Mouse (Mus musculus) large intestine, adult 2 months (tissue): ENCODE measurements around the gene Hmgb2. TPM values are rescaled to one million over a fixed set of nuclear protein-coding genes. Genes with fewer than 3 reads are reported as not detected.

ENCODE experiments used
- DNase-seq: peaks from one replicate; pipeline ENCODE4 v3.0.0-alpha.2; 2012; ENCODE audit warnings: low read depth, low spot score
- WGBS: fragments of 180-500 bp; shearing (Covaris S2); methylation state at CpG from one replicate; pipeline ENCODE4 v1.1.7; 2018; 5-methylcytosine and 5-hydroxymethylcytosine counted together
- polyA plus RNA-seq: library from polyadenylated mRNA; depleted of rRNA; stranded (reverse); fragments of >200 nt; gene quantifications from 2 replicates; pipeline ENCODE4 v1.2.3, GENCODE M21; 2012; rRNA removed

Hmgb2 gene
- polyA plus RNA-seq, 1 experiment: 21.2 TPM

GRCm38 (mm10) chr8:57546401-57546800 lies 34.7 kb downstream of the Hmgb2 start:
- 75% methylated on average over 3 of the region's 3 CpGs for WGBS
- no peak for DNase-seq

- no peak for DNase-seq
- WGBS: 91% methylated on average over 3 of the region's 3 CpGs
These were observed 35.1 kb downstream of the Hmgb2 start for GRCm38 (mm10) chr8:57546834-57547233.

- WGBS: 88% methylated on average over 12 of the region's 12 CpGs
- DNase-seq: no peak
These were observed 35.9 kb downstream of the Hmgb2 start for GRCm38 (mm10) chr8:57547581-57547980.

GRCm38 (mm10) chr8:57552102-57553032 lies 40.7 kb downstream of the Hmgb2 start:
- WGBS: 91% methylated on average over 14 of the region's 14 CpGs
- DNase-seq: no peak

DNA sequence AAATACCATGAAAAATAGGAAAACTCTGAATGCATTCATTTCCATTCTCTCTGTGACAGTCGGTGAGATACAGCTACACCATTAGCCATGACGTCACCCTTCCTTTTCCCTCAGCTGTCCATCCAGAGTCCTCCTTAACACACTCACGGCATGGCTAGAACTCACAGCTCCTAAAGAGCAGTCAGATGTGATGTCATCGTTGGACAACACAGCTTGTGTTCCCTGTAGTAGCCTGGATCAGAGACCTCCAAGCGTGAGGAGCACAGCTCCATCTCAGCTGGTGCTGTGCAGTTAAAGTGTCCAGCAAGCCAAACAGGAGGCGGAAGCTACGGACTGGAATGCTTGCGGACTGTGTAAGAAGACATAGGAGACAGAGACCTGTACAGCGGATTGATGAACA lies 49.2 kb downstream of the Hmgb2 start:
- no peak for DNase-seq
- WGBS: 88% methylated on average over 9 of the region's 9 CpGs

GRCm38 (mm10) chr8:57562741-57563140 lies 51.0 kb downstream of the Hmgb2 start:
- DNase-seq: no peak
- 87% methylated on average over 3 of the region's 3 CpGs for WGBS

- 42% methylated on average over 15 of the region's 15 CpGs for WGBS
- DNase-seq: no peak
These were observed 52.0 kb downstream of the Hmgb2 start for GRCm38 (mm10) chr8:57563726-57564125.

- no peak for DNase-seq
- WGBS: 45% methylated on average over 6 of the region's 6 CpGs
These were observed 53.3 kb downstream of the Hmgb2 start for GRCm38 (mm10) chr8:57565039-57565438.

Other genes with a start within 250 kb of the Hmgb2 start
- 4.0 and 4.5 TPM in 2 replicates for gene Hand2, start 190.9 kb upstream of the Hmgb2 start, polyA plus RNA-seq
- gene Scrg1, start 56.0 kb upstream of the Hmgb2 start, polyA plus RNA-seq: 0.21 and 0.30 TPM in 2 replicates
- 6.0 and 9.5 TPM in 2 replicates for gene Sap30, start 24.0 kb upstream of the Hmgb2 start, polyA plus RNA-seq
- 12.0 and 20.5 TPM in 2 replicates for gene Galnt7, start 141.1 kb downstream of the Hmgb2 start, polyA plus RNA-seq